In genomic region chr1:36483825-36484224, GRCm38 (mm10) we compare ENCODE assay signal across 13 mouse cellular contexts. TPM values are rescaled to one million over a fixed set of nuclear protein-coding genes. Genes with fewer than 3 reads are reported as not detected.
"Had no signal": no experiment of that assay in that cellular context is flagged by ENCODE, and none has a peak within 500 bp of the region (broad histone marks: within the 10 kb centered on the region; RNA-seq: fewer than 3 reads in every experiment).

No protein-coding gene starts in this region.

- H3K4me2 ChIP-seq: hindbrain, embryonic 14.5 days; limb, embryonic 12.5 days; liver, embryonic 15.5 days; midbrain, embryonic 12.5 days; stomach, embryonic 15.5 days had no signal

- H3K9ac ChIP-seq: hindbrain, embryonic 14.5 days; limb, embryonic 12.5 days; liver, embryonic 15.5 days; midbrain, embryonic 12.5 days; stomach, embryonic 15.5 days had no signal

- ATAC-seq: lung, postnatal 0 days had no signal

- H3K4me1 ChIP-seq: midbrain, embryonic 12.5 days had no signal

- DNase-seq: kidney, adult 11 months; liver; lung, adult 2 months; lung, postnatal 36 days; right cerebral cortex, postnatal 4 days; thymus, postnatal 4 days had no signal

- H3K36me3 ChIP-seq: limb, embryonic 12.5 days; liver, embryonic 15.5 days; midbrain, embryonic 12.5 days; stomach, embryonic 15.5 days had no signal

- H3K9me3 ChIP-seq: limb, embryonic 12.5 days; liver, embryonic 15.5 days; midbrain, embryonic 12.5 days; stomach, embryonic 15.5 days had no signal

- H3K4me3 ChIP-seq: limb, embryonic 12.5 days; liver, embryonic 15.5 days; midbrain, embryonic 12.5 days; stomach, embryonic 15.5 days had no signal

- H3K27ac ChIP-seq: hindbrain, embryonic 14.5 days; limb, embryonic 12.5 days; liver, embryonic 15.5 days; midbrain, embryonic 12.5 days; stomach, embryonic 15.5 days had no signal

- H3K27me3 ChIP-seq: limb, embryonic 12.5 days; liver, embryonic 15.5 days; midbrain, embryonic 12.5 days; stomach, embryonic 15.5 days had no signal

RNA-seq across cellular contexts. Expression of gene Gm42417, which starts 55.4 kb away (rescaled TPM):
- polyA plus RNA-seq: liver, embryonic 15.5 days; lung, adult 2 months; midbrain, embryonic 12.5 days; spleen, adult 2 months; stomach, embryonic 15.5 days had no signal
